Mouse (Mus musculus): ENCODE results near the gene Mlf2. TPM values are rescaled to one million over a fixed set of nuclear protein-coding genes. Genes with fewer than 3 reads are reported as not detected.

Gene Mlf2
- total and polyA plus RNA-seq, 3 experiments, result 116 to 203 (median 124) TPM

- H3K36me3 ChIP-seq (replicated peaks in 1 of 2; ENCODE audit: control insufficient read depth in 1 of 2, insufficient read depth in 1 of 2, low read length in 1 of 2), result peaks cover 7 to 38% of the 10 kb centered on the region in 2 experiments
- in situ Hi-C loops (cut with MboI; ENCODE audit: low pct_ligation_motif_present, low pct_unique_long_range_greater_than_20kb, low sequenced_read_pairs), result no loop called here
- H3K9me3 ChIP-seq (replicated peaks; ENCODE audit: low read length), result peaks cover 8% of the 10 kb centered on the region
- H3K9ac ChIP-seq (ENCODE audit: insufficient read depth, low read depth), result peak overlapping the region; percentile 99
- dilution Hi-C loops (cut with MboI; ENCODE audit: extremely low pct_ligation_motif_present, extremely low pct_unique_long_range_greater_than_20kb, low sequenced_read_pairs), result no loop called here
- no peak overlapping the region for H3K27ac ChIP-seq (ENCODE audit: insufficient read depth, low read depth)
- peak; percentile 46 for DNase-seq (ENCODE audit: extremely low read depth)
- H3K4me2 ChIP-seq (ENCODE audit: insufficient read depth, low read depth, poor library complexity, severe bottlenecking), result peak overlapping the region; percentile 99
- TF ChIP-seq ZNF384 (IDR thresholded peaks at IDR 0.05; ENCODE audit: low read depth, low read length), result no peak
- no peak for TF ChIP-seq ELF1 (IDR thresholded peaks at IDR 0.05; ENCODE audit: low read depth, low read length)
- TF ChIP-seq MEF2A (IDR thresholded peaks at IDR 0.05; ENCODE audit: borderline replicate concordance, low read depth, low read length), result no peak
- no peak for TF ChIP-seq PAX5 (IDR thresholded peaks at IDR 0.05; ENCODE audit: low read length)
- TF ChIP-seq CTCF (conservative IDR thresholded peaks at IDR 0.05 in 1 of 2, IDR thresholded peaks at IDR 0.05 in 1 of 2; ENCODE audit: low read depth in 2 of 2, low read length in 2 of 2), result peak; percentile 33 to 58; a peak in 3 of 4 replicates
- TF ChIP-seq SIN3A (IDR thresholded peaks at IDR 0.05; ENCODE audit: low read length), result no peak
- no peak for TF ChIP-seq IRF4 (IDR thresholded peaks at IDR 0.05; ENCODE audit: low read depth, low read length)
- TF ChIP-seq NRF1 (IDR thresholded peaks at IDR 0.05; ENCODE audit: low read depth, low read length), result no peak
- no peak for TF ChIP-seq ETS1 (conservative IDR thresholded peaks at IDR 0.05; ENCODE audit: low read depth, low read length)
- TF ChIP-seq JUND (conservative IDR thresholded peaks at IDR 0.05; ENCODE audit: low read depth, low read length), result no peak
- no peak for TF ChIP-seq UBTF (IDR thresholded peaks at IDR 0.05; ENCODE audit: low read depth, low read length)
- no peak for TF ChIP-seq RCOR1 (conservative IDR thresholded peaks at IDR 0.05; ENCODE audit: low read depth, low read length)
- peak; percentile 24; the same call in 1 of the 2 replicates for TF ChIP-seq NELFE (IDR thresholded peaks at IDR 0.05; ENCODE audit: low read depth, low read length)
- TF ChIP-seq MAX (IDR thresholded peaks at IDR 0.05; ENCODE audit: low read length), result 0 out of 2 replicates have a peak, but pooled peaks have one; percentile 34
- peak; percentile 5 for TF ChIP-seq RAD21 (IDR thresholded peaks at IDR 0.05; ENCODE audit: low read depth, low read length)
- no peak for TF ChIP-seq ZKSCAN1 (IDR thresholded peaks at IDR 0.05; ENCODE audit: borderline replicate concordance, low read depth, low read length)
- TF ChIP-seq HCFC1 (IDR thresholded peaks at IDR 0.05; ENCODE audit: low read depth, low read length), result no peak
- 0 out of 2 replicates have a peak, but pooled peaks have one; percentile 57 for TF ChIP-seq MYC (IDR thresholded peaks at IDR 0.05; ENCODE audit: low read depth, low read length)
- no peak for TF ChIP-seq POLR2AphosphoS2 (IDR thresholded peaks at IDR 0.05; ENCODE audit: low read depth, low read length)
- no peak for TF ChIP-seq KAT2A (IDR thresholded peaks at IDR 0.05; ENCODE audit: insufficient replicate concordance, low read length)
- no peak for TF ChIP-seq EP300 (IDR thresholded peaks at IDR 0.05; ENCODE audit: low read length)
- 0 out of 2 replicates have a peak, but pooled peaks have one; percentile 18 for TF ChIP-seq SMC3 (IDR thresholded peaks at IDR 0.05; ENCODE audit: low read depth, low read length)
- TF ChIP-seq ZMIZ1 (IDR thresholded peaks at IDR 0.05; ENCODE audit: low read depth, low read length), result no peak
- TF ChIP-seq TCF12 (IDR thresholded peaks at IDR 0.05; ENCODE audit: low read depth, low read length), result no peak
- no peak for TF ChIP-seq USF2 (conservative IDR thresholded peaks at IDR 0.05; ENCODE audit: low read depth, low read length)
- TF ChIP-seq BHLHE40 (IDR thresholded peaks at IDR 0.05; ENCODE audit: low read depth, low read length), result no peak
- TF ChIP-seq MAZ (IDR thresholded peaks at IDR 0.05; ENCODE audit: low read depth, low read length), result no peak
- no peak for TF ChIP-seq TBP (conservative IDR thresholded peaks at IDR 0.05; ENCODE audit: low read depth, low read length)
- TF ChIP-seq JUN (IDR thresholded peaks at IDR 0.05; ENCODE audit: insufficient read depth, low read depth, low read length), result no peak
- no peak for TF ChIP-seq ZC3H11A (IDR thresholded peaks at IDR 0.05; ENCODE audit: low read depth, low read length)
- no peak for TF ChIP-seq E2F4 (IDR thresholded peaks at IDR 0.05; ENCODE audit: insufficient replicate concordance, low read depth, low read length)
- TF ChIP-seq POLR2A (IDR thresholded peaks at IDR 0.05; ENCODE audit: low read depth, low read length), result peak; percentile 21; the same call in 1 of the 2 replicates
- no peak for TF ChIP-seq GABPA (IDR thresholded peaks at IDR 0.05; ENCODE audit: insufficient replicate concordance, low read depth, low read length)
- 0 out of 2 replicates have a peak, but pooled peaks have one; percentile 30 for TF ChIP-seq MXI1 (IDR thresholded peaks at IDR 0.05; ENCODE audit: low read depth, low read length)
- no peak for TF ChIP-seq CHD1 (IDR thresholded peaks at IDR 0.05; ENCODE audit: low read depth, low read length)
- no peak for TF ChIP-seq USF1 (IDR thresholded peaks at IDR 0.05; ENCODE audit: low read depth, low read length)
- no peak for TF ChIP-seq CHD2 (IDR thresholded peaks at IDR 0.05; ENCODE audit: low read length)
- TF ChIP-seq MAFK (IDR thresholded peaks at IDR 0.05; ENCODE audit: insufficient replicate concordance, low read length), result no peak
- H3K27me3 ChIP-seq (replicated peaks), result no peaks in the 10 kb centered on the region
- H3K79me2 ChIP-seq (replicated peaks; ENCODE audit: control insufficient read depth, extremely low read depth, insufficient read depth, poor library complexity, severe bottlenecking), result peaks cover 26% of the 10 kb centered on the region
- H3K4me3 ChIP-seq (replicated peaks in 1 of 3; ENCODE audit: low read depth in 2 of 3, low read length in 2 of 3, poor library complexity in 1 of 3), result peak overlapping the region; percentile 84 to 93 (median 86)
- peaks cover 2 to 28% of the 10 kb centered on the region in 2 experiments; a peak in 3 of 4 replicates for H3K4me1 ChIP-seq (ENCODE audit: control insufficient read depth in 1 of 2, insufficient read depth in 2 of 2)
Measured at GRCm38 (mm10) chr6:124966466-124967118, 35.4 kb downstream of the Mlf2 start.

All from CH12.LX (cell line).